Mouse (Mus musculus): Measurements from ENCODE around the gene Atp6v0c.

DNA sequence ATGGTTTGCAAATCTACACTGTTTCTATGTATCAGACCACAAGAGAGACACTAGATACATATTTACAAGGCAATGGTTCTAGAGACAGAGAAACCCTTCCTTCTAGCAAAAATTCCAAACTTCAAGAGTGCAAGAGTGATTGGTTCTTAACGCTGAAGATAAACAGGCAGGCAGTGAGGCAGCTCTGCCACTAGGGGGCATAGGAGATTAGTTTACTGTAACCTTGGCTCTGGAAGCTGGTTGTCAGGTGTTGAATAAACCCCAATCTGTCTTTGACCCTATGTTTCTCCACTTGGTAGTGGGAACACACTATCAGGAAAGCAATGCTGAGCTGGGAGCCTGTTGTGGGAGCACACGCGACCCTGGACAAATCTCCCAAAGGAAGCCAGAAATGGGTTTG, 3.9 kb upstream of the Atp6v0c start:
- peak; percentile 97 for TF ChIP-seq CTCF (IDR thresholded peaks at IDR 0.05)
- TF ChIP-seq EP300 (IDR thresholded peaks at IDR 0.05), result no peak
